Mouse (Mus musculus): ENCODE results near the gene Drg2.

DNA sequence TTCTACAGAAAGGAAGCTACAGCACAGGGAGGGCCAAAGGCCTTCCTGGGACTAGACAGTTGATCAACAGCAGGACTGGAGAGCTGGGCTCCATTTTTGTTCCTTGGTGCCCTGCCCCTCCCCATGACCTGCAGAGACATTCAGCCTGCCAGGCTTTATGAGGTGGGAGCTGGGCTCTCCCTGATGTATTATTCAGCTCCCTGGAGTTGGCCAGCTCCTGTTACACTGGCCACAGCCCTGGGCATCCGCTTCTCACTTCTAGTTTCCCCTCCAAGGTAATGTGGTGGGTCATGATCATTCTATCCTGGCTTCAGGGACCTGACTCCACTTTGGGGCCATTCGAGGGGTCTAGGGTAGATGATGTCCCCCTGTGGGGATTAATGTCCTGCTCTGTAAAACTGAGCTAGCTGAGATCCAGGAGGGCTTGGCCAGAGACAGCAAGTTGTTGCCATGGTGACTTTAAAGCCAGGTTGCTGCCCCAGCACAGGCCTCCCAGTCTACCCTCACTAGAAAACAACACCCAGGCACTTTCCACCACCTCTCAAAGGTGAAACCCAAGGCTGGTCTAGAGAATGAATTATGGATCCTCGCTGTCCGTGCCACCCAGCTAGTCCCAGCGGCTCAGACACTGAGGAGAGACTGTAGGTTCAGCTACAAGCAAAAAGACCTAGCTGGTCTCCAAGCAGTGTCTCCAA is 21.4 kb downstream of the Drg2 start:
- TF ChIP-seq CTCF (IDR thresholded peaks at IDR 0.05), result no peak
- no peak for TF ChIP-seq EP300 (IDR thresholded peaks at IDR 0.05)
